Mouse (Mus musculus) gonadal fat pad, adult 2 months (tissue): Measurements from ENCODE around the gene Acox1. TPM values are rescaled to one million over a fixed set of nuclear protein-coding genes. Genes with fewer than 3 reads are reported as not detected.

ENCODE experiments used
- DNase-seq: peaks from one replicate; pipeline ENCODE4 v3.0.0-alpha.2; 2012; ENCODE audit warnings: low read depth
- polyA plus RNA-seq: library from polyadenylated mRNA; depleted of rRNA; stranded (reverse); fragments of >200 nt; gene quantifications from 2 replicates; pipeline ENCODE4 v1.2.3, GENCODE M21; 2012

Acox1 gene
- polyA plus RNA-seq, 1 experiment = 195 TPM

DNA sequence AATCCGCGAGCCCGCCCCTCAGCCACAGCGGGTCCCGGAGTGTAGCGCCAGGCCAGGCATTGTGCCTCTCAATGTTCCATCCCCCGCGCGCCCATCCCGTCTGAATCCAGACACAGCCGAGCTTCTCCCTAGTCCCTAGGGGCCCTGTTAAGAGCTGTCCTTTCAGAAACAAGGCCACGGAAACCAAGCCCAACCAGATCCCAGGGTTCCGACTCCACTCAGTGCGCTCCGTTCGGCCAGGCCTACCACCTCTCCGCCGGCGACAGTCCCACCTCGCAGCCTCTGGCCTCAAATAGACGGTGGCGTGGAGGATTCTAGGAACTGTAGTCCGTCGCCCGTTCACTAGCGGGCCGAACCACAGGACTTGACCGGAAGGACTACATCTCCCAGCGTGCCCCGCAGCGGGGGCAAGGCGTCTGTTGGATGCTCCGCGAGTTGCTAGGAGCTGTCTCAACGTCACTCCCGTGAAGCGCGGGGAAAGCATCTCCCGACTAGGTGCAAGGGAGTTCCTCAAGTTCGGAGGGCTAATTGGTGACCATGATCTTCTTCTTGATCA lies 30.9 kb downstream of the Acox1 start, which contains the start of gene Fbf1:
TSS of gene Fbf1 (minus strand) at position 283 of the 556 bp plus-strand sequence.
- no peak for DNase-seq

GRCm38 (mm10) chr11:116167232-116167631 lies 31.6 kb downstream of the Acox1 start:
- DNase-seq = no peak

- no peak for DNase-seq
These were observed 35.8 kb downstream of the Acox1 start for GRCm38 (mm10) chr11:116163002-116163401.

- DNase-seq = no peak
These were observed 36.7 kb downstream of the Acox1 start for GRCm38 (mm10) chr11:116162146-116162545.

- peak; percentile 81 for DNase-seq
These were observed 37.5 kb downstream of the Acox1 start for GRCm38 (mm10) chr11:116161312-116161711.

DNA sequence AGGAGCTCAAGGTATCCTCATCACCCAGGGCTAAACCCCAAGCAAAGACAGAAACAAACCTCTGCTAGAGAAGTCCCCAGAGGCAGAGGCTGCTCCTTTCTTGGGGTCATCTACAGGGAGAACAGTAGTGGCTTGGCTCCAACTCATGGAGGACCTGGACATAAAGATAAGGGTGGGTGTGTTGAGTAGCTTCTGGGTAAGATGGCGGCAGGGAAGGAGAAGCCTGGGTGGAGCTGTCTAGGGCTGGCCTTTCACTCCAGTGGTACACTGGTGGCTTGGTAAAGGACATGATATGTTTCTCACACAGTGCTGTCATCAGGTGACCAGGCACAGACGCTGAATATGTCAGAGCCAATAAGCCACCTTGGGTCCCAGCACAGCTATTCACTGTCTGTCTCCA lies 47.9 kb downstream of the Acox1 start:
- DNase-seq = no peak

DNA sequence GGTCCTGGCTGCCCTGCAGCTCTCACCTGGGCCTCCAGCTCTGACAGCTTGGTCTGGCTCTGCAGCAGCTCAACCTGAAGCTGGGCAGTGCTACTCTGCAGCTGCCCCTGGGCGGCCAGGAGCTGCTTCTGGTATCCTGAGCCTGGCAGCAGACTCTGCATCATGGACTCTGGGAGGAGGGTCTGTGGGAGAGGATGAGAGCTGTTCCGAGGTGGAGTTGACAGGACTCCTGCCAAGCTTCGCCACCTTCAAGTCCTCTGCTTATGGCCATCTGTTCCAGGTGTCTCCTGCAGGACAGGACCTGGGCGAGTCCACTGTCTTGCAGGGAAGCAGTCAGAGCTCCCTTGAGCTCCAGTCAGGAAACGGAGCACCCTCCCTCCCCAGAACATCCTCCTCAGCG lies 49.5 kb downstream of the Acox1 start:
- DNase-seq = no peak

DNA sequence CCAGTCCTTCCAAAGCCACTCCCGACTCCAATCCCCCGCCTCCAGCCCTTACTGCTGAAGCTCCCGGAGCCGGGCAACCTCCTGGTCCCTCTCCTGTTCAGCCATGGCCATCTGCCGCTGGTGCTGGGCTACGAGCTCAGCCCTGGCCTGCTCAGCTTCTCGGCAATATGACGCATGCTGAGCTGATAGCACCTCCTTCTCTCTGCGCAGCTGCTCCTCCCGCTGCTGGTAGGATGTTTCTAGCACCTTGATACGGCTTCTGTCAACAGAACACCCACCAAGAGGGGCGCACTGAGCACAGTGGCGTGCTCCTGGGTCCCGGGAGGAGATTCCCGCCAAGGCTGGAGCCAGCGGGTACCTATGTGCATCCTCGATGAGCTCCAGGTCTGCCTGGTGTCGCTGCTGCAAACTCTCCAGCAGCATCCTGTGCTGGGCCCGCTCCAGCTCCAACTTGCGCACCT lies 50.1 kb downstream of the Acox1 start:
- no peak for DNase-seq

DNA sequence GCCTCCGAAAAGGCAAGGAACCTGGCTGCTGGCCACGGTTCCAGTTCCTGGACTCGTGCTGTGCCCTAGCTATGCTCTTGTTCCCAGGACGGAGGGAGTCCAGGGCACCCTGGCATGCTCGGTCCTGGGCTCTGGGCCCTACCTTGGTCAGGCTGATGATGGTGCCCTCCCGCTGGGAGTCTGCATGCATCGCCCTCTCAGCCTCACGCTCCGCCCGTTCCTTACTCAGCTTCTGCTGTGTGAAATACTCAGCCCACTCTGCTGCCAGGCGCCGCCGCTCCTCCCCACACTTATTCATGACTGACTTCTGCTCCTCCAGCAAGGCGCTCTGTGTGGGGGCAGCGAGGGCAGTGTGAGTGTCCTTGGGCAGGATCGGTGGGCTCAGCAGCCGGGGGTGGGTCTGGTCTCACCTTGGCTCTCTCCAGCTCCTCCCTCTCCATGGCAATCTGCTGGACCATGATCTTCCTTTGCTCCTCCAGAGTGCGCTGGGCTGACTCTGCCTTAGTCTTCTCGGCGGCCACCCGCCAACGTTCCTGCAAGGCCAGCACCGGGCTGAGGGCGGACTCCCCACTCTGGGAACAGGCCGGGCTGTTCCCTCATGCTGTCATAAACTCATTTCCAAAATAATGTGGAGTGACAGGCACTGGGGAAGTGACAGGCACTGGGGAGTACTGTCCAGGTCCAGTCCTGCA lies 52.4 kb downstream of the Acox1 start:
- DNase-seq = no peak

GRCm38 (mm10) chr11:116145481-116146293 lies 53.2 kb downstream of the Acox1 start:
- no peak for DNase-seq

GRCm38 (mm10) chr11:116143468-116143867 lies 55.4 kb downstream of the Acox1 start:
- no peak for DNase-seq

- no peak for DNase-seq
These were observed 56.4 kb downstream of the Acox1 start for GRCm38 (mm10) chr11:116142211-116142991.

GRCm38 (mm10) chr11:116138468-116139138 lies 60.2 kb downstream of the Acox1 start, which contains the start of gene Mrpl38:
Gene Mrpl38 (minus strand): TSS chr11:116138868.
- peak; percentile 63 for DNase-seq

GRCm38 (mm10) chr11:116138096-116138467 lies 60.8 kb downstream of the Acox1 start:
- no peak for DNase-seq

- no peak for DNase-seq
These were observed 64.7 kb downstream of the Acox1 start for GRCm38 (mm10) chr11:116134171-116134570.

DNA sequence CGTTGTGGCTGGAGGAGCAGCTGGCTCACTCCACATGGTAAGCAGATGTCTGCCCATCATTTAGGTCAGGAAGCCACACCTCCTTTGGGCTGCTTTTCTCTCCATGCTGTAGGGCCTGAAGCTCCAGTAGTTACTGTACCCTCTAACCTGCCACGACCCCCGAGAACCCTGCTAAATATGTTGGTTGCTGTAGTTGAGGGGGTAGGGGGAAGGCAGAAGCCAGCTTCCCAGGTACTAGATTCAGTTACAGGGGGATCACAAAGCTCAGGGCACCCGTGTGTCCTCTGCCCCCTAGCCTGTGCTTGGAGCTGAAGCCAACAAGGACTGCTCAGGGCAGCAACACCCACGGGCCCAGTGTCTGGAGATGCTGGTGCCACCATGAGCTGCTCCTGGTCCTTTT lies 65.3 kb downstream of the Acox1 start:
- DNase-seq = no peak

DNA sequence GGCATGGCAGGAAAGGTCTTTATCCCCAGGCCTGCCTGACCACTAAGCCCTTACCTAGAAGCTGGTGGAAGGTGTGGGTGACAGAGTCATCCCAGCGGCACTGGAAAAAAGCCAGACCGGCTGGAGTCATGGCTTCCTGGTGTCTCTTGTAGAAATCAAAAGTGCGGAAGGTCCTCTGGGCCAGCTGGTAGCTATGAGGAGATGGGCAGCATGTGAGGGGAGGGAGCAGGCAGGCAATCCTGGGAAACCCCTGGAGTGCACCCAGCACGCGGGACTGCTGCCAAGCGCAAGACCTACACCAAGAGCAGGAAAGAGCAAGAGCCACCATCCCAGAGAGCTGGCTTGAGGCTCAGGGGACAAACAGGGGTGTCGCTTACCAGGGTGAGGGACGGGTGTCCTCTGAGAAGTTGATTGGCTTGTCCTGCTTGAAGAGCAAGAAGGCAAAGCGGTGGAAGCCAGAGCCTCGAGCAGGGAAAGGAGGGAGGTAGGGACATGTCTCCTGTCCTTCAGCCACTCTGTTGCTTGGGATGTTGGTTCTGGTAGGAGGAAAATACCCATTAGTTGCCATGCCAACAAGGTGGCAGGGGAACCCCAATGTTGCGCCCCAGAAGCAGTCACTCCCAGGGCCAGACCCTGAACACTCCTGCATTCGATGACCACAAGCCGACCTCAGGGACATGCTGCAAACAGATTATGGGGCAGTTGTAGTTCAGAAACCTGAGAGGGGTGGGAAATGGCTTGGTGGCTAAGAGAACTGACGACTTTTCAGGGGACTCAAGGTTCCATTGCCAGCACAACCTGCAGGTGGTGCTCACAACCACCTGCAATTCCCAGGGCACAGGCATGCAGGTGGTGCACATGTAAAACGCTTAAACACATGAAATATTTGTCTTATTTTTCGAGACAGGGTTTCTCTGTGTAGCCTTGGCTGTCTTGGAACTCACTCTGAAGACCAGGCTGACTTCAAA lies 66.2 kb downstream of the Acox1 start:
- DNase-seq = no peak

- DNase-seq = no peak
These were observed 67.3 kb downstream of the Acox1 start for GRCm38 (mm10) chr11:116131349-116132170.
